Mouse (Mus musculus) brain, embryonic 14.5 days (tissue): ENCODE data around the gene Trim11.

Source experiments
- CTCF ChIP-seq: fragments of 200-500 bp; IDR thresholded peaks from 2 replicates; pipeline ENCODE4 v1.5.1; 2012; ENCODE audit warnings: inconsistent platforms, mild to moderate bottlenecking, moderate library complexity, borderline replicate concordance; ENCODE audit not compliant: insufficient read depth, insufficient read length; ENCODE audit errors: extremely low read depth
- POLR2A ChIP-seq: fragments of 200-500 bp; IDR thresholded peaks from 2 replicates; pipeline ENCODE4 v1.6.1; 2012; ENCODE audit warnings: mild to moderate bottlenecking, inconsistent platforms, borderline replicate concordance; ENCODE audit not compliant: poor library complexity, insufficient read depth, insufficient read length, severe bottlenecking; ENCODE audit errors: extremely low read depth

DNA sequence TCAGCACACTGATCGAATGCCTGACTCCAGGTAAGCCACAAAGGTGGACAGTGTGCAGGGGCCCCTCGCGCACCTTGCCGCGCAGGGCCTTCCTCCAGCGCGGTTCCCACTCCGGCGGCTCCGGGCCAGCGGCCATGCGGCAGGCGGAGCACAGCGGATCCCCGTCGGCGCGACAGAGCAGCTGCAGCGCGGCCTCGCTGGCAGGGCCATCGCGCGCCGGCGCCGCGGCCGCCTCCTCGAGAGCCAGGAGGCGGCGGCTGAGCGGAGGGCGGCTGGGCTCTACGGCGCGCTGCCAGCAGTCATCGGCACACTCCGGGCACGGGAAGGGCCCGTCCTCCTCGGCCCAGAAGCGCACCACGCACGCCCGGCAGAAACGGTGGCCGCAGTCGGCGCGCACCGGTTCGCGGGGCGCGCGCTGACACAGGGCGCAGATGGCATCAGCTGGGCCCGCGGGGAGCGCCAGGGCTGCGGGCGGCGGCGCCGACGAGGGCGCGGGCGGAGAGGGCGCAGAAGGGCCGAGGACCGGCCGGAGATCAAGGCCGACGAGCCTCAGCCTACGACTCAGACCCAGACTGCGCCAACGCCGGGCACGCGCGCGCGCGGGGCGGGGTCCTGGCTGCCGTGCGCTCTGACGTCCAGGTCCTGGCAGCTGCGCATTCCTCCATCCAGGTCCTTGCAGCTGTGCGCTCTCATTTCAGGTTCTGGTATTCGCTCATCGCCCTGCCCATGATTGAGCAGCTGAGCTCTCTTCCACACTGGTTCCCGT, 39.4 kb upstream of the Trim11 start, which contains the start of gene Rnf187:
- peak; percentile 97 for TF ChIP-seq POLR2A
- no peak for TF ChIP-seq CTCF
